8 mouse cellular contexts compared by ENCODE assay signal in genomic region chr10:80164998-80165344, GRCm38 (mm10). TPM values are rescaled to one million over a fixed set of nuclear protein-coding genes. Genes with fewer than 3 reads are reported as not detected.
DNase-seq lines count a peak whose midpoint lies in the region; ATAC-seq and TF ChIP-seq lines count a peak whose summit lies in the region.

No protein-coding gene starts in this region.

- peak overlapping the region; percentile 66 for H3K9ac ChIP-seq in MEL (ENCODE audit: control insufficient read depth, low read depth, low read length, poor library complexity, severe bottlenecking)
- peak overlapping the region; percentile 26; the same call in 1 of the 2 replicates for H3K9ac ChIP-seq in lung, postnatal 0 days (replicated peaks; ENCODE audit: low read depth)

- H3K4me3 ChIP-seq in MEL (ENCODE audit: control insufficient read depth in 1 of 2, insufficient read depth in 1 of 2, low read depth in 2 of 2, low read length in 2 of 2) = peak overlapping the region; percentile 52 to 57
- peak overlapping the region; percentile 53 for H3K4me3 ChIP-seq in hindbrain, embryonic 10.5 days
- H3K4me3 ChIP-seq in lung, postnatal 0 days (ENCODE audit: low read depth, low read length) = peak overlapping the region; percentile 33

- peak overlapping the region; percentile 89 for H3K4me2 ChIP-seq in lung, postnatal 0 days (replicated peaks; ENCODE audit: low read depth, low read length)

- TF ChIP-seq RAD21 in MEL (IDR thresholded peaks at IDR 0.05; ENCODE audit: low read depth, low read length) = peak; percentile 97

- TF ChIP-seq POLR2A in MEL (IDR thresholded peaks at IDR 0.05; ENCODE audit: control insufficient read depth in 1 of 2, insufficient read depth in 1 of 2, low read depth in 1 of 2, low read length in 2 of 2, poor library complexity in 1 of 2) = peak in 1 of 2 experiments; percentile 13; a peak in 2 of 4 replicates

- H3K27ac ChIP-seq in MEL (ENCODE audit: control insufficient read depth, low read depth, low read length) = peak overlapping the region; percentile 79
- H3K27ac ChIP-seq in hindbrain, embryonic 10.5 days = peak overlapping the region; percentile 81
- H3K27ac ChIP-seq in lung, postnatal 0 days (ENCODE audit: low read length) = peak overlapping the region; percentile 79

- H3K4me1 ChIP-seq in MEL (ENCODE audit: control insufficient read depth in 1 of 2, insufficient read depth in 2 of 2, low read length in 2 of 2) = peaks cover 4 to 29% of the 10 kb centered on the region in 2 experiments
- H3K4me1 ChIP-seq in hindbrain, embryonic 10.5 days (replicated peaks) = peaks cover 87% of the 10 kb centered on the region
- peaks cover 48% of the 10 kb centered on the region for H3K4me1 ChIP-seq in lung, postnatal 0 days (ENCODE audit: insufficient read depth, low read depth, low read length)

- H3K27me3 ChIP-seq in MEL (ENCODE audit: control insufficient read depth in 1 of 2, insufficient read depth in 2 of 2, low read length in 2 of 2) = no peaks in the 10 kb centered on the region
- H3K27me3 ChIP-seq in hindbrain, embryonic 10.5 days (ENCODE audit: insufficient read depth, poor library complexity, severe bottlenecking) = peaks cover 8% of the 10 kb centered on the region
- H3K27me3 ChIP-seq in lung, postnatal 0 days (replicated peaks; ENCODE audit: insufficient read depth, low read length) = no peaks in the 10 kb centered on the region

- H3K36me3 ChIP-seq in MEL (ENCODE audit: control insufficient read depth in 1 of 2, insufficient read depth in 2 of 2, low read length in 2 of 2) = peaks cover 0 to 12% of the 10 kb centered on the region in 2 experiments; a peak in 2 of 4 replicates
- H3K36me3 ChIP-seq in hindbrain, embryonic 10.5 days = peaks cover 11% of the 10 kb centered on the region
- H3K36me3 ChIP-seq in lung, postnatal 0 days (ENCODE audit: insufficient read depth, low read length) = peaks cover 2% of the 10 kb centered on the region; the same call in 1 of the 2 replicates

- DNase-seq in MEL (ENCODE audit: low read depth, low spot score) = peak; percentile 94
- DNase-seq in cerebellum, adult 9-10 months = peak; percentile 99
- peak; percentile 96 for DNase-seq in hindbrain, embryonic 10.5 days (ENCODE audit: low spot score)
- DNase-seq in layer of hippocampus, postnatal 10 days (ENCODE audit: low spot score in 2 of 2) = peak; percentile 98
- DNase-seq in lung, postnatal 0 days (ENCODE audit: low spot score) = peak; percentile 97
- DNase-seq in ovary, postnatal 10 days (ENCODE audit: low spot score) = peak; percentile 89
- DNase-seq in thymus, postnatal 0 days (ENCODE audit: low spot score) = peak; percentile 85

- TF ChIP-seq EP300 in MEL (IDR thresholded peaks at IDR 0.05; ENCODE audit: low read depth in 1 of 2, low read length in 2 of 2) = peak in 1 of 2 experiments; percentile 33; a peak in 1 of 4 replicates
- TF ChIP-seq EP300 in lung, postnatal 0 days (IDR thresholded peaks at IDR 0.05) = no peak

- H3K79me2 ChIP-seq in MEL (ENCODE audit: control insufficient read depth, insufficient read depth, low read length, poor library complexity) = peaks cover 8% of the 10 kb centered on the region; the same call in 1 of the 2 replicates

- ATAC-seq in frontal cortex, adult (ENCODE audit: low TSS enrichment) = peak; percentile 48
- peak; percentile 16 for ATAC-seq in lung, postnatal 0 days

- TF ChIP-seq CTCF in MEL (IDR thresholded peaks at IDR 0.05 in 2 of 3, conservative IDR thresholded peaks at IDR 0.05 in 1 of 3; ENCODE audit: control insufficient read depth in 1 of 3, insufficient read depth in 1 of 3, low read depth in 2 of 3, low read length in 3 of 3, poor library complexity in 1 of 3, severe bottlenecking in 1 of 3) = peak in 2 of 3 experiments; percentile 98 to 100; a peak in 5 of 6 replicates
- TF ChIP-seq CTCF in lung, postnatal 0 days (IDR thresholded peaks at IDR 0.05) = peak; percentile 100

- WGBS in hindbrain, embryonic 10.5 days = under 1% methylated on average over 17 of the region's 17 CpGs
- WGBS in lung, postnatal 0 days = under 1% methylated on average over 17 of the region's 17 CpGs

- no peaks in the 10 kb centered on the region for H3K9me3 ChIP-seq in MEL (replicated peaks; ENCODE audit: insufficient read depth, low read length)
- no peaks in the 10 kb centered on the region for H3K9me3 ChIP-seq in hindbrain, embryonic 10.5 days
- H3K9me3 ChIP-seq in lung, postnatal 0 days (ENCODE audit: low read length) = no peaks in the 10 kb centered on the region

TF ChIP-seq in MEL, 35 proteins besides CTCF, POLR2A, EP300 and RAD21 (continues in another document):
- TF ChIP-seq MYB (IDR thresholded peaks at IDR 0.05; ENCODE audit: low read depth, low read length) (no peak), KAT2A (conservative IDR thresholded peaks at IDR 0.05; ENCODE audit: low read depth, low read length) (no peak; the same call in 1 of the 2 replicates), NRF1 (IDR thresholded peaks at IDR 0.05; ENCODE audit: insufficient read depth, low read depth, low read length, poor library complexity, severe bottlenecking) (0 out of 2 replicates have a peak, but pooled peaks have one; percentile 17), ELF1 (IDR thresholded peaks at IDR 0.05; ENCODE audit: low read depth, low read length) (peak; percentile 36; the same call in 1 of the 2 replicates), JUND (IDR thresholded peaks at IDR 0.05; ENCODE audit: low read depth, low read length) (no peak), MYC (IDR thresholded peaks at IDR 0.05; ENCODE audit: low read depth, low read length) (peak; percentile 79), RCOR1 (IDR thresholded peaks at IDR 0.05; ENCODE audit: low read depth, low read length) (0 out of 2 replicates have a peak, but pooled peaks have one; percentile 30), MAZ (IDR thresholded peaks at IDR 0.05; ENCODE audit: low read depth, low read length) (peak; percentile 31; the same call in 1 of the 2 replicates), POLR2AphosphoS5 (IDR thresholded peaks at IDR 0.05; ENCODE audit: borderline replicate concordance, low read depth, low read length) (no peak), CHD2 (IDR thresholded peaks at IDR 0.05; ENCODE audit: low read length) (no peak), USF1 (IDR thresholded peaks at IDR 0.05; ENCODE audit: low read depth, low read length) (no peak), MAFK (IDR thresholded peaks at IDR 0.05; ENCODE audit: borderline replicate concordance, low read depth, low read length) (no peak), BHLHE40 (IDR thresholded peaks at IDR 0.05; ENCODE audit: borderline replicate concordance, low read depth, low read length) (0 out of 2 replicates have a peak, but pooled peaks have one; percentile 61), TCF12 (IDR thresholded peaks at IDR 0.05; ENCODE audit: low read depth, low read length) (peak; percentile 50), ZMIZ1 (IDR thresholded peaks at IDR 0.05; ENCODE audit: low read depth, low read length) (no peak)

RNA-seq across cellular contexts. Expression of gene Cirbp, which starts 0.8 kb away (rescaled TPM):
- 21.2 and 27.2 TPM in 2 replicates for total RNA-seq in MEL (2012; rRNA removed)
- 10 to 100 TPM in 1 of 2 experiments, not detected in 1; 56.6 TPM for polyA plus RNA-seq in MEL (2012; ENCODE audit: insufficient read depth in 1 of 2, insufficient read length in 2 of 2, low read depth in 1 of 2, low replicate concordance in 2 of 2, missing spikeins in 1 of 2)
- polyA plus RNA-seq in hindbrain, embryonic 10.5 days (2016; fragmentation: Nextera tagmentation; extraction: Ambion mirVana) = 95.3 and 153 TPM in 2 replicates
- 100 to 1,000 TPM; 154 to 175 TPM for total RNA-seq in layer of hippocampus, postnatal 10 days (2021)
- polyA plus RNA-seq in lung, postnatal 0 days (2015; fragmentation: Nextera tagmentation; extraction: Ambion mirVana) = 203 and 305 TPM in 2 replicates
- polyA plus RNA-seq in thymus, postnatal 0 days (2015; fragmentation: Nextera tagmentation; extraction: Ambion mirVana) = 226 and 376 TPM in 2 replicates

RNA-seq across cellular contexts. Expression of gene 1600002K03Rik, which starts 7.8 kb away (rescaled TPM):
- 16.9 and 17.7 TPM in 2 replicates for total RNA-seq in MEL (2012; rRNA removed)
- polyA plus RNA-seq in MEL (2012; ENCODE audit: insufficient read depth in 1 of 2, insufficient read length in 2 of 2, low read depth in 1 of 2, low replicate concordance in 2 of 2, missing spikeins in 1 of 2) = 10 to 100 TPM in 1 of 2 experiments, not detected in 1; 11.4 TPM
- 12.9 and 14.4 TPM in 2 replicates for polyA plus RNA-seq in hindbrain, embryonic 10.5 days (2016; fragmentation: Nextera tagmentation; extraction: Ambion mirVana)
- total RNA-seq in layer of hippocampus, postnatal 10 days (2021) = 1 to 10 TPM; 4.3 to 6.7 TPM
- polyA plus RNA-seq in lung, postnatal 0 days (2015; fragmentation: Nextera tagmentation; extraction: Ambion mirVana) = 10.4 and 11.7 TPM in 2 replicates
- polyA plus RNA-seq in thymus, postnatal 0 days (2015; fragmentation: Nextera tagmentation; extraction: Ambion mirVana) = 15.3 and 15.4 TPM in 2 replicates

RNA-seq across cellular contexts. Expression of gene Efna2, which starts 14.3 kb away (rescaled TPM):
- 0.12 TPM in 1 of 2 replicates, not detected in the other for total RNA-seq in MEL (2012; rRNA removed)
- 1 to 10 TPM in 1 of 2 experiments, not detected in 1; 2.8 TPM for polyA plus RNA-seq in MEL (2012; ENCODE audit: insufficient read depth in 1 of 2, insufficient read length in 2 of 2, low read depth in 1 of 2, low replicate concordance in 2 of 2, missing spikeins in 1 of 2)
- polyA plus RNA-seq in hindbrain, embryonic 10.5 days (2016; fragmentation: Nextera tagmentation; extraction: Ambion mirVana) = 41.3 and 43.7 TPM in 2 replicates
- 10 to 100 TPM; 16.8 to 19.8 TPM for total RNA-seq in layer of hippocampus, postnatal 10 days (2021)
- polyA plus RNA-seq in lung, postnatal 0 days (2015; fragmentation: Nextera tagmentation; extraction: Ambion mirVana) = 5.1 and 6.9 TPM in 2 replicates
- polyA plus RNA-seq in thymus, postnatal 0 days (2015; fragmentation: Nextera tagmentation; extraction: Ambion mirVana) = 1.2 and 1.6 TPM in 2 replicates

RNA-seq across cellular contexts. Expression of gene Midn, which starts 16.9 kb away (rescaled TPM):
- total RNA-seq in MEL (2012; rRNA removed) = 8.1 and 8.3 TPM in 2 replicates
- polyA plus RNA-seq in MEL (2012; ENCODE audit: insufficient read depth in 1 of 2, insufficient read length in 2 of 2, low read depth in 1 of 2, low replicate concordance in 2 of 2, missing spikeins in 1 of 2) = 10 to 100 TPM in 1 of 2 experiments, not detected in 1; 26.7 TPM
- polyA plus RNA-seq in hindbrain, embryonic 10.5 days (2016; fragmentation: Nextera tagmentation; extraction: Ambion mirVana) = 22.3 and 24.6 TPM in 2 replicates
- total RNA-seq in layer of hippocampus, postnatal 10 days (2021) = 100 to 1,000 TPM; 112 to 128 TPM
- 13.2 and 14.2 TPM in 2 replicates for polyA plus RNA-seq in lung, postnatal 0 days (2015; fragmentation: Nextera tagmentation; extraction: Ambion mirVana)
- 13.1 and 18.8 TPM in 2 replicates for polyA plus RNA-seq in thymus, postnatal 0 days (2015; fragmentation: Nextera tagmentation; extraction: Ambion mirVana)

RNA-seq across cellular contexts. Expression of gene Cbarp, which starts 24.3 kb away (rescaled TPM):
- 4.8 and 6.8 TPM in 2 replicates for total RNA-seq in MEL (2012; rRNA removed)
- 10 to 100 TPM in 1 of 2 experiments, not detected in 1; 19.3 TPM for polyA plus RNA-seq in MEL (2012; ENCODE audit: insufficient read depth in 1 of 2, insufficient read length in 2 of 2, low read depth in 1 of 2, low replicate concordance in 2 of 2, missing spikeins in 1 of 2)
- 7.1 and 15.0 TPM in 2 replicates for polyA plus RNA-seq in hindbrain, embryonic 10.5 days (2016; fragmentation: Nextera tagmentation; extraction: Ambion mirVana)
- 100 to 1,000 TPM; 360 to 374 TPM for total RNA-seq in layer of hippocampus, postnatal 10 days (2021)
- 5.1 and 5.5 TPM in 2 replicates for polyA plus RNA-seq in lung, postnatal 0 days (2015; fragmentation: Nextera tagmentation; extraction: Ambion mirVana)
- polyA plus RNA-seq in thymus, postnatal 0 days (2015; fragmentation: Nextera tagmentation; extraction: Ambion mirVana) = 3.5 and 4.3 TPM in 2 replicates

Comparison
In these comparisons a context has a peak if more than half of its experiments do, and no peak if none do; other contexts are left out.
1. Peak in every context shown above with its lines: DNase-seq, ATAC-seq, H3K4me3 ChIP-seq and H3K27ac ChIP-seq.